Mouse (Mus musculus) thymus, adult 2 months (tissue): ENCODE data around the gene Ttc22.

ENCODE experiments used
- CTCF ChIP-seq: fragments of 200-500 bp; IDR thresholded peaks from 2 replicates; pipeline ENCODE4 v1.5.1; 2012; ENCODE audit warnings: mild to moderate bottlenecking, control low read depth, low read length, moderate library complexity, borderline replicate concordance; ENCODE audit not compliant: control insufficient read depth, poor library complexity, insufficient read depth; ENCODE audit errors: extremely low read depth
- POLR2A ChIP-seq: fragments of 200-500 bp; IDR thresholded peaks from 2 replicates; pipeline ENCODE4 v1.6.1; 2012; ENCODE audit warnings: mild to moderate bottlenecking, low read length, control low read depth, moderate library complexity; ENCODE audit not compliant: control insufficient read depth, poor library complexity, insufficient read depth; ENCODE audit errors: extremely low read depth

- TF ChIP-seq CTCF (no peak), POLR2A (no peak)
These were observed 30.3 kb downstream of the Ttc22 start for GRCm38 (mm10) chr4:106652546-106652945.
